Mouse (Mus musculus) myocyte (in vitro differentiated cells): ENCODE measurements around the gene Zfp646.

Experiments
- CEBPB ChIP-seq: IDR thresholded peaks from 2 replicates; pipeline ENCODE4 v1.6.1; 2011; ENCODE audit warnings: mild to moderate bottlenecking, moderate library complexity; ENCODE audit not compliant: poor library complexity, insufficient read depth, severe bottlenecking
- MAX ChIP-seq: IDR thresholded peaks from one replicate; pipeline ENCODE4 v1.6.1; 2011; ENCODE audit warnings: low read depth, mild to moderate bottlenecking, control low read depth
- MYOD1 ChIP-seq, 3 experiments: IDR thresholded peaks; one replicate each; pipeline ENCODE4 v1.6.1; 2011; ENCODE audit warnings: control low read depth in 2 of 3, low read depth in 2 of 3, mild to moderate bottlenecking in 2 of 3, moderate library complexity in 1 of 3; ENCODE audit not compliant: insufficient read length in 2 of 3, control insufficient read depth in 1 of 3
- MYOG ChIP-seq, 3 experiments: IDR thresholded peaks; one replicate each; pipeline ENCODE4 v1.6.1; 2011; ENCODE audit warnings: control low read depth in 2 of 3, low read depth in 2 of 3, mild to moderate bottlenecking in 2 of 3; ENCODE audit not compliant: insufficient read length in 2 of 3, control insufficient read depth in 1 of 3, insufficient read depth in 1 of 3
- POLR2A ChIP-seq: IDR thresholded peaks from one replicate; pipeline ENCODE4 v1.6.1; 2011; ENCODE audit warnings: low read depth, mild to moderate bottlenecking, control low read depth, moderate library complexity; ENCODE audit not compliant: insufficient read length
- POLR2AphosphoS2 ChIP-seq: IDR thresholded peaks from one replicate; pipeline ENCODE4 v1.6.1; 2011; ENCODE audit warnings: low read depth, control low read depth; ENCODE audit not compliant: insufficient read length
- TCF12 ChIP-seq: IDR thresholded peaks from one replicate; pipeline ENCODE4 v1.6.1; 2011; ENCODE audit warnings: mild to moderate bottlenecking, control low read depth; ENCODE audit not compliant: poor library complexity, insufficient read depth, severe bottlenecking
- USF1 ChIP-seq: IDR thresholded peaks from one replicate; pipeline ENCODE4 v1.6.1; 2011; ENCODE audit warnings: low read depth, mild to moderate bottlenecking, control low read depth, moderate library complexity

DNA sequence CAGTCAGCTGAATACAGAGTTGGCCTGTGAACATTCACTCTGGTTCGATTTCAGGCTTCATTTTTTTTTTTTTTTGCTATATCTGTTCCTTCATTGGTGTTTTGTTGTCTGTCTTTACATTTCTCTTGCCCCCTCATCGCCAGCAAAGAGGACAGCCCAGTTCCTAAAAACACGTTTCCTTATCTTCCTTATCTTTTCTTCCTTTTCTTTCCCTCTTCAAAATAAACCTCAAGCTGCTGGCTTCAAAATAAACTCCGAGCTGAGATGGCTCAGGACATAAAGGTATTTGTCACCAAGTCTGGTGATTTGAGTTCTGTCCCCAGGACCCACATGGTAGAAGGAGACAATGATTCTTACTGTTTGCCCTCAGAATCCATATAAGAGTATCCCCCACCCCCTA, 36.9 kb downstream of the Zfp646 start:
- no peak for TF ChIP-seq MYOG (IDR thresholded peaks at IDR 0.05; ENCODE audit: control insufficient read depth in 1 of 3, insufficient read depth in 1 of 3, insufficient read length in 2 of 3, low read depth in 2 of 3)
- TF ChIP-seq TCF12: no peak
- TF ChIP-seq USF1: no peak
- no peak for TF ChIP-seq POLR2A
- no peak for TF ChIP-seq MYOD1 (IDR thresholded peaks at IDR 0.05; ENCODE audit: control insufficient read depth in 1 of 3, insufficient read length in 2 of 3, low read depth in 2 of 3)
- TF ChIP-seq CEBPB: no peak
- no peak for TF ChIP-seq MAX
- TF ChIP-seq POLR2AphosphoS2: no peak
